Mouse (Mus musculus) kidney, adult 11 months (tissue): Measurements from ENCODE around the gene Nav2.

Source experiments
- DNase-seq: peaks from one replicate; pipeline ENCODE4 v3.0.0; 2022

Nav2 gene

DNA sequence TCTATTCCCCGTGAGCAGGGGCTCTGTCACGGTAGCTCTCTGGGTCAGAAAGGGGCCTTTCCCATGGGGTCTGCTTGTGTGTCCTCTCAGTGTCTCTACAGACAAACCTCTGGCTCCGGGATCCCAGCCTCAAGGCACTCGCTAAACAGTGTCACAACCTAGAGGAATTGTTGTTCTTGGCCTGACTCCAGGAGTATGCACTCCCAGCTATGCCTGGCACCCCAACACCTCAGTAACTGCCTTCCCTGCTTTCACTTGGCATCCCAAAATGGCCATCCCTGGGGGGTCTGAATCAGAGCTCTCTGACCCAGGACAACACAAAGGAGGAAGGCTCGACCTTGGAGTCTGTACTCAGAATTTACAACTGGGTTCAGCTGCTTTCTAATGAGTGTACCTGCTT lies 317.2 kb downstream of the Nav2 start:
- DNase-seq = no peak

DNA sequence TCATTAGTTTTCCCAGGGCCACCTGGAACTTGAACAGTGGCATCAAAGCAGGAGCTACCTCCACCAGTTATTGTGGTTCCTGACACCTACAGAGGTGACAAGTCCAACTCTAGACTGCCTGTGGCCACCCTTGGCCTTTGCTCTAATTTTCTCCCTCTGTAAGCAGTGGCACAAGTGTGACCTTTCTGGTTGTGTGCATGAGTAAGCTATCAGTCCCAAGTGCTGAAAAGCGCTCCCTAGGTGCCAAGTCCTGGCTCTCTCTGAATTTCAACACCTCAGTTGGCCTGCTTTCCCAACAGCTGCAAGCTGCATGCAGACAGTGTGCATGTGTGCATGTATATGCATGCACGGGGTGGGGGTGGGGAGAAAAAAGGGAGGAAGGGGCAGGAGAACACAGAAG lies 324.5 kb downstream of the Nav2 start:
- DNase-seq = no peak

DNA sequence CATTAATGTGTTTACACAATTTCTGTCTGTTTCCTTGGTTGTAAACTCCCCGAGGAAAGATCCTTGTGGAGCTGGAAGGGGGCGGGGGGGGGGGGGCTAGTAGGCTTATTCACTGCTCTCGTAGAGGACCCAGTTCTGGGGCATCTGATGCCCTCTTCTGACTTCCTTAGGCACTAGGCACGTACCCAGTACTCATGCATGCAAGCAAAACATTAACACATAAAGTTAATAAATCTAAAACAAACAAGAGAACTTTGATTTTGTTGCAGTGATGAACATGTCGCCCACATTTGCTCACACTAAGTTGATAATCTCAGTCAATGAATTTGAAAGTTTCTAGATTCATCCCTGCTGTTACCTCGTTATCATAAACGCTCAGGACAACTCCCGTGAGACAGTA lies 325.8 kb downstream of the Nav2 start:
- no peak for DNase-seq

DNA sequence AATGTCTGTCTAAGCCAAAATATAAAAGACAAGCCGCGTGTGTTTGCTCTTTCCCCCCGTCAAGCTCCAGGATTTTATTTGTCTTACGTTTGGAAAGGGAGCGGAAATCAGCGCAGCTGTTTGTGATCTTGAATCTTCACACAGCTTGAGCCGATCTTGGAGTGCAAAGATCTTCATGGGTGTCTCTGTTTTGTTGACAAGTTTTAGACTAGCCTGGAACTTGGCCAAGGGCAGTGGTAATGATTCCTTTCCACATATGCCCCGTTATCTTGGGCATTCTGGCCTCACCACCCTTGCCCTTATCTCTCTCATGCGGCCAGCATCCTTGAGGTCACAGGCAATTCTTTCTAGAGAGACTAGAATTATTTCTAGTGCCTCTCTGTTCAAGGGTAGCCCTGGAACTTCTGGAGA lies 326.8 kb downstream of the Nav2 start:
- no peak for DNase-seq

DNA sequence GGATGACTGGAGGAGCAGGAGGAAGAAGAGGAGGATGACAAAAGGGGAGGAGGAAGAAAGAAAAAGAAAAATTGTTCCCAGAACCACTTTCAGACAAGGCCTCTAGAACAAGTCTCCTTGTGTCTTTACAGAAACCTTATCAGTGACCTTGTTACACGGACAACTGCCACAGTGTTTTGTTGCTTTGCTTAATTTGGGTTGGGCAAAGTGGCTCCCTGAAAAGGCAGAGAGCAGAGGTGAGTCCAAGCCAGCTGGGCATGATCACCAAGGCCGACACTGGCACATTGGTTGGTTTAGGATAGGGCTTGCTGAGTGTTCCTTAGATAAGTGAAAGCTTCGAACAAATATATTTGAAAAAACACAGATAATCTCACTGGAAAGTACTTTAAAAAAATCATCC lies 327.3 kb downstream of the Nav2 start:
- no peak for DNase-seq

DNA sequence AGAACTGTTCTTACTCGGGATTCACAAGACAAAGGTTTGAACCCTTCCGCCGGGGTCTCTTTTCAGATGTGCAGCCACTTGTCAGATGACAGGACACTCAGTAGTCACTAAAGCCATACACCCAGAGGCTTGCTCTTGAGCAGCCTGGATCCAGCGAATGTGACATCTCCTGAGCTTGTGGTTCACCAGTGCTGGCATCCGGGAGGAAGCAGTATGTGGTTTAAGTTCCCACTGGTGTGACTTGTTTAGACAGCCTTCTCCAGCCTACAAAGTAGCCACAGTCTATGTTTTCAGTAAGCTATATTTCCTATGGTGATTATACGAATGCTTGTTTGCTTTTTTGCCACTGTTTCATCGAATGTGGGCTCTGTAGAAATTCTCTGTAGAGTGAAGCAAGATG lies 331.9 kb downstream of the Nav2 start:
- DNase-seq = no peak

DNA sequence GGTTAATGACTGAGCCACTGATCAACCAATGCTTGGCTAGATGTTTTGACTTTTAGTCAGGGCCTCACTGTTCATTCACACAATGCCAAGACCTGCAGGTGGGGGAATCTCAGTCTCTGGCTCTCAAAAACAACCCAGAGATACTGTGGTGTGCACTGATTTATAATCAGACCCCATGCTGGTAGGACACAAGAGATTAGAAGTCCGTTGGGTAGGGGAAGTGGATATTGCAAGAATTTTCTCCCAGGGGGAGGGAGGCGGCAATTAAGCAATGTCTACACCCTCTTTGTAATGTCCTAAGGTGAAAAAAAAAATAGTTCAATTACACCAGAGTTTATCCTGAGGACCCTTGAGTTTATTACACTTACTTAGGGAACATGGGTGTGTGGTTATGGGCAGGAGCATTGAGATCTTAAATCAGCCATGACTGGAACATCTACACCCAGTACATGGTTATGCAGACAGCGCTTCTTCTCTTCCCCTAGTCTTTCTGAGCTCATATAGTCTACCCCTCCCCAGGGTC lies 332.8 kb downstream of the Nav2 start:
- no peak for DNase-seq

DNA sequence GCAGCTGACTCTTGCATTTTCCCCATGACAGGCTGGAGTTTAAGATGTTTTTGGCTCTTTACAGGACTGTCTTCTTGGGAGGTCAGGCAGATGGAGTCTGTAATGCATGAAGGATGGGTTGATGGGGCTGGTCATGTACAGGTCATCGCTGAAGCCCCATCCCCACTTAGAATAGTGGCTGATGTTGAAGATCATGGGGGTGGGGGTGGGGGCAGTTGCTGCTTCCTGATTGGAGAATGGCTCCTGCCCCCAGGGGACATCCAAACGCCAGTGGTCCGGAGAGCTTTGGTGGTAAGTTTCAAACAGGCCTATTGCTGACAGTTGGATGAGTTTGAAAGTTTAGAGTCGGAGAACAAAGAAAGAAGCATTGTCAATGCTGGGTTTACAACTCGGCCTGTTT lies 333.7 kb downstream of the Nav2 start:
- no peak for DNase-seq

DNA sequence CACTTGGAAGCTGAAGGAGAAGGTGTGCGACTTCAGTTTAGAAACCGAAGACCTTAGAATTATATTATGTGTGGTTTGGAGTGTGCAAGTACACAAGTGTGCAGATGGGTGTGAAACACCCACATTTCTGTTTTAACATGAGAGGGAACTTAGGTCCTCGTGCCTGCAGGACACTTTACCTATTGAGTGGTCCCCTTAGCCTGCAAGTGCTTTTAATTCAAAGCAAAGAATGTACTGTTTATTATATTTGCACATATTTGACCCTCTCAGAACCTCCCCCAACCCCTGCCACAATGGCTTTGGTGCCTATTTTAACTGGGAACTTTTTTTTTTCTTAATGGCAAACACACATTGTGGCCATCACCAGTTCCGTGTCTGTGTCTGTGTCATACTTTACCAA lies 334.6 kb downstream of the Nav2 start:
- no peak for DNase-seq

DNA sequence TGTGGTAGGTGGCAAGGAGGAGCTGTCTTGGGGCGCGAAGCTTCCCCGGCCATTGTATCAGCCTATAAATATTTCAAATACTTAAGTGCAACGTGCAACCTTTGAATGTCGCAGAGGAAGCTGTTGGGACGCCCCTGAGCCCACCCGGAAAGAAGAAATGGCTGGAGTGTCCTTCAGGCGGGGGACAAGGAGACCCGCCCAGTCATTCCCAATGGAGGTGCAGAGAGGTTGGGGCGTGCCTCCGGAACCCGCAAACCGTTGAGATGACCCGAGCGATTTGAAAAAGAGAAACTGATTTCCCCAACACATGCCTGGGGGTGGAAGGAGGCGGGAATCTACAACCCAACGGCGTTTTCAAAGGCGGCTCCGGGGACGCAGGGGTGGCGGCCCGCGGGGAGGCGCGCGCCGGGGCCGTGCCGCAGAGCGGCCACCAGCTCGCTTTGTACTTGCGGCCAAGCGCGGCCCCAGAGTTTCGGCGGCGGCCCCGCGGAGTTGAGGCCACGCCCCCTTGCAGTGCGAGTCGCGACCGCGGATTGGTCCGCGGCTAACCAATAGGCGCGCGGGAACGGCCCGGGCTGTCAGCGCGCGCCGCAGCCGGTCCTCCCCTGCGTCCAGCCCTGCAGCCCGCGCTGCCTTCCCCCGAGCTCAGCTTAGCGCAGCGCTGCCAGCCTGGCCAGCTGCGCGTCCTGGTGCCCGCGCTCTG lies 337.2 kb downstream of the Nav2 start:
- DNase-seq = peak; percentile 87

DNA sequence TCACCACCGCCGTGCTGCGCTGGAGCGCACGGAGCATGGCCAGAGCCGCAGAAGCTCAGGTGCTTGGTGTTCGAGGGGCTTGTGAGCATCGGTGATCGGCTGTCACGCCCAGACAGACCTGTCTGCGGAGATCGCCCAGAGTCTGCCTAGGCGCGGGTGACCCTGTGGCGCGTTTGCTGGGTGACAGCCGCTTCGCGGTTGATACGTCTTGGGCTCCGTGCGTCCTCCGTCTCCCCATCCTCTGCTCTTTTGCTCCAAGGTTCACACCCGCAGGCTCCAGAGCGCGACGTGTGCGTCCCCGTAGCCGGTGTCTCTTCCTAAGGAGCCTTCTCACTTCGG lies 337.7 kb downstream of the Nav2 start:
- no peak for DNase-seq

DNA sequence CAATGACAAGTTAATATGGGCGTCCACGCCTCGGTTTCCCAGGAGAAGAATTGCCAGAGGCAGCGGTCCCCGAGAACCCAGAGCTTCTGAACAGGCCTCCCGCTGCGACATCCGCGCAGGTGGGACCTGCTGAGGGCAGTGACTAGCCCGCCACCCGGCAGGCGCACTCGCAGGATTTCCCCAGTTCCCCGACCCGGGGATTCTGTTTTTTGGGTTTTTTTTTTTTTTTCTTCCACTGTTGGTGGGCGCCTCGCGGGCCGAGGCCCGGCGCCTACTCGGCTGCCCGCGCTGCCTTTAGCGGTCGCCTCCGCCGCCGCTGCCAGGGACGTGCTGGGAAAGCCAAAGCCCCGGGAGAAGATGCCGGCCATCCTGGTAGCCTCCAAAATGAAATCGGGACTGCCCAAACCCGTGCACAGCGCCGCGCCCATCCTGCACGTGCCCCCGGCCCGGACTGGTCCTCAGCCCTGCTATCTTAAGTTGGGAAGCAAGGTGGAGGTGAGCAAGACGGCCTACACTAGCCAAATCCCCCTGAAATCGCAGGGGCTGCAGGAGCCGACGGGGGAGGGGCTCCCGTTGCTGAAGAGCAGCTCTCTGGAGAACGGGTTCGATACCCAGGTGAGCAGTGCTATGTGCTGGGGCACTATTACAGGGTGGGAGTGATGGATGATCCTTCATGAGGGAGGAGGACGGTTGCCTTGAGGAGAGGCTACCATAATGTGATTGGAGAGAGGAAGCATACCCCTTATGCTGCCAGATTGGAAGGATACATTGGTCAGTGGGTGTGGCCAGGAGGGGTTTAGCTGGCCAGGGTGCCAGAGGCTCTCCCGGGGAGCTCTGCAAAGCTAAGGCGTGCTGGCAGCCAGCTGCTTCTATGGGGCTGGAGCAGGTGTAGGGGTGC lies 338.3 kb downstream of the Nav2 start:
- DNase-seq = no peak

DNA sequence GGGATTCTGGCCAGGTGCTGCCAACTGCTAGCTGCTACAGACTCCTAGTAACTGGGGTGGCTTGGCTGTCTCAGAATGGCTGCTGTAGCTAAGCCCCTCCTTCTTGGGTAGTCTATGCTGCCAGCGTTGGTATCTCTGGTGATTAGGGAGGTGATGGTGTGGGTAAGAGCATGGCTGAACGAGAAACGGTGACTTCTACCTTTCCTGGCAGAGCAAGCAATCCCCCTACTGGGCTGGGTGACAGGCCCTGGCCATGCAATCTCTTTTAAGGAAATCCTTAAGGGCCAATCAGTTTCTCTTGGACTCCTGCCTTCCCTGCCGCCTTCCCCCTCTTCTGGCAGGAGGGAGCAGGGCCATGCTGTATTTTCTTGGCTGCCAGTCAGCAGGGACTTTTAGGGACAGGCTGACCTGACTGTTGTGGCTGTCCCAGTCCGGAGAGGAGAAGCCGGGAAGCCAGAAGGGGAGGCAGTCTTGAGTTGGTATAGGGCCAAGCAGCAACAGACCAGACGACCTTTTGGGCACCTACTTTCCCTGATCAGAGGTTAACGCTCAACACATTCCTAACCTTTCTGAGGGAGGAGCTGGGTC lies 339.3 kb downstream of the Nav2 start:
- DNase-seq = peak; percentile 83

DNA sequence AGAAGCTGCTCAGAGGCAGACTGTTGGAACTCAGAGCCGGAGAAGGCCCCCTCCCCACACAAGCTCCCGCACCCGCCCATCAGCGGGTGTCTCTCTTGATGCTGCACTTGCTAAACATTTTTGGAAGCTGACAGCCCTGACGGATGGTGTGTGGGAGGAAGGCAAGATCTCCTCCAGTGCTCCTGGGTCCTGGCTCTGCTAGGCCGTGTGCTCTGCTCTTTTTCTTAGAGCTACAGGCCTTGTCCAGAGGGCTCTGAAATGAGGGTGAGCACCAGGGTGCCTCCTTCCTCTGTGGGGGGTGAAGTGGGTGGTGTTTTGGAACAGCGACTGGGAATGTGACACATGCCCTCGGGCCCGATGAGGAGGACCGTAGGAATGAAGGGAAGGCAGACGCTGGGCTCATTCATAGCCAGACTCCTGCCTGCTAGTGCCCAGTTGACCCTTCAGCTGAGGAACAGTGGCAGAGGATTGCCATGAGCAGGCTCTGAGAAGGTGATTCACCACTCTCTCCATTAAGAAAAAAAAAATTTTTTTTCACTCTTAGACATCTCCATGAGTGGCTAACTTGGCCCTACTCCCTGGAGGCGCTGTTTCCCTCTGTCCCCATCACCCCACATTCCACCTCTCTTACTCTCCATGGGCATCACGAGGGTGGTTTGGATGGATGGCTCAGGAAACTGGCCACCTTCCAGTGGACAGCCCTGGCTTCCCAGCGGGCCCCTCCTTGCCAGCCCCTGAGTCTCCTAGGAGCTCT lies 340.0 kb downstream of the Nav2 start:
- peak; percentile 45 for DNase-seq

DNA sequence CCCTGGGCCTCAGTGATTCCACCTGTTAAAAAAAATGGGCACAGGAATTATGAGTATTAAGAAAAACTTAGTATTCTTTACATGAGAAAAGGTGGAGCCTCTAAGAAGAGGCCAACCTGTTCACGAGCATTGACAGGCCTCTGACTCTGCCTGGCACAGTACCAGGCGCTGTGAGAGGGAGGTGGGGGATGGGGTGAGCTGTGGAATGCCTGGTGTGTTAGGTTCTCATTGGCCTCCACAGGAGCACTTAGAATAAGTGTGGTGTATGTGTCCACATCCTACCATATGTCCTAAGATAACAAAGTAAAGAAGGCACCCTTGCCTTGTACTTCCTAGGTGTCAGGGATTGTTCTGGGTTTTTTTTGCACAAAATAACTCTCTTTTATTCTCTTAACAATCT lies 340.9 kb downstream of the Nav2 start:
- DNase-seq = peak; percentile 20

DNA sequence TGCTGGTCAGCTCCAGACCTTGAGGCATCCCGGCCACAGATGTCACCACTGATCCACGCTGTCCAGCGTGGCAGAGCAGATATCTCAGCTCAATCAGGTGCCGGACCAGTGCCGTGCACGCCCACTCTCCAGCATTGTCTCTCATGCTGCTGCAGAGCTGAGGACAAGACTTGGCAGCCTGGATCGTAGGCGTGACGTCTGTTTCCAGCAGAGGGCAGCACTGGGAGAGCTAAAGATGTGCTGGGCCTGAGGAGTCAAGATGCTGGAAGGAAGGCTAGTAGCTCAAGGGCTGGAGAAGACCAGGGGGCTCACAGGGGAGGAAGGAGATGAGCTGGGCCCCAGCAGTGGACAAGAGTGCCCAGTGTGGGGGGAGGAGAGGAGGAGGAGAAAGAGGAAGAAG lies 341.5 kb downstream of the Nav2 start:
- peak; percentile 66 for DNase-seq

DNA sequence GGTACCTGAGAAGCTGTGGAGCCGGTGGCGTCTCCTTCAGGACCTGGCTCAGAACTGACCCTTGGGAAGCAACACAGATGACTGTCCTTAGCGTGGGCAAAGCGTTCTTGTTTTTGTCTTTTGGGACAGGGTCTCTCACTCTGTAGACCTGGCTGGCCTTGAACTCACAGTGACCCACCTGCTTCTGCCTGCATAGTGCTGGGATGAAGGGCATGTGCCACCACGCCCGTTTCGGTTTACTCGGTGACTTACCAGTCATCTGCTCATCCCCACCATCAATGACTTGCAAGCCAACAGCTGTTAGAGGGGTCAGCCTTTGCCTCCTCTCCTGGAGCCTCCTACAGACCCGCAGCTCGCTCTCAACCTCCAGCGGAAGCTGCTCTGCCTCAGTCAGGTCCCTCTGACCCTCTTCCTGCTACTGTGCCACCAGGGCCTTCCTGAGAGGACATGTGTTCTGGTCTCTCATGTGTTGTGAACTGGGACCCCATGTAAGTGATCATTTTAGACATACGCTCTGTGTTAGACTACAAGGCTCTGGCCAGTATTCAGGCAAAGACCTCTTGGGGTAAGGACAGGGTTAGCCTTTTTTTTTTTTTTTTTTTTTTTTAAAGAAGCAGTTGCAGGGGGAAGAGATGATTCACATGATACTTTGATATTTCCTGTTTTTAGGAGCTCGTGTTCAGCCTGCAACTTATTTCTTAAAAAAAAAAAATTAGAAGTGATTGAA lies 342.2 kb downstream of the Nav2 start:
- DNase-seq = no peak

DNA sequence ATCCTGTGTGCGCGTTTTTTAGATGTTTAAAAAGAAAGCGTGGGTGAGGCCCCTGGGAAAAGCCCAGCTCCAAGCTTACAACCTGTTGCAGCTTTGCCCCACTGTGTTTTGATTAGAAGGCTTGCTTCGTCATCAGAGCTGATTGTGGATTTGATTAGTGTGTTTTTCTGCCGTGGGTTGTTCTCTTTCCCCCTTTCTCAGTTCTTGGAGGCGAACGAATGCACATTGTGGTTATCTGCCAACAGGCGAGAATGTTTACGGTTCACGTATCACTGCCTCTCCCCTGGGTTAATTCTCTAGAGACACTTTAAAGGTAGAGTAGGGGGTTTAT lies 342.8 kb downstream of the Nav2 start:
- no peak for DNase-seq

DNA sequence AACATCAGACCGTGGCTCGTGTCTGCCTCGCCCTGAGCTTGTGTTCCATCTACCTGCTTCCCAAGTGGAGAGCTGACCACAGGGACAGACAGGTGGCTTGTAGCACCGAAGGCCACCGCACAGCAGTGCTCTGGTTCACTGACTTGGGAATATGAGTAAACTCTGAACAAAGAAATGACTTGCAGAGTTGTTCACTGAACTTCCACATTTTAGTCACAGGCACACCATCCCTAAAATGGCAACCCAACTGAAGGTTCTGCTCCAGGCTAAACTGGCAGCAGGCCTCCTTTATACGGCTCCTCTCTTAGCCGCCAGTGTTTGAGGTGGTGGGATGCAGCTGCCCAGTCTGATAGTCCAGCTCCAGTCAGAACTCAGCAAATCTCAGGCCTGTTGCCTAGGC lies 343.9 kb downstream of the Nav2 start:
- DNase-seq = no peak

DNA sequence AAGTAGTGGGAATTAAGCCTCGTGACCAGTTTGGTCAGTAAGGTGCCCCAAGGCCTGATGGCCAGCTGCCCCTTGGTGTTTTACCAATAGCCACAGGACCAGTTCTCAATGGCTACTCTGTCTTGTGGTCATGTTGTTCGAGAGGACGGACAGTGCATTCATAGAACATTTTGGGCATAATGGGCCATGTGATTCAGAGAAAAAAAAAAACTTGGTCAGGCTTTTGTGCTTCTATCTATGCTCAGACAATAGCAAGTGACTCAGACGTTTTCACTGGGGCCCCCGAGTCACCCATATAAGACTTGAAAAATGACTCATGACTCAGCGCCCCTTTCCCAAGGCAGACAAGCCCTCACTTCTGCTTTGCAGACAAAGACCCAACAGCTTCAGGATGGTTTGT lies 344.4 kb downstream of the Nav2 start:
- DNase-seq = no peak

DNA sequence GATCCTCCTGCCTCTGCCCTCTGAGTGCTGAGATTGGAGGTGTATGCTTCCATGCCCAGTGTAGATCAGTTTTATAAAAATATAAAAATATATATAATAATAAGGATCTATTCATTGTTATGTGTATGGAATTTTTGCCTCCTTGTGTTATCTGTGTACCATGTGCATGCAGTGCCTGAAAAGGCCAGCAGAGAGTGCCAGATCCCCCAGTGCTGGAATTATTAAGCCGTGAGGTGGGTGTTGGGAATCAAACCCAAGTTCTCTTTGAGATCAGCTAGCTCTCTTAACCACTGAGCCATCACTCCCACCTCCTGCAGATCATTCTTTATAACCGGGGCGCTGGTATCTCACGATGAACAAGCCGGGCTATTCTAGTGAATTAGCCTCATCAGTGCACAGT lies 346.5 kb downstream of the Nav2 start:
- no peak for DNase-seq

DNA sequence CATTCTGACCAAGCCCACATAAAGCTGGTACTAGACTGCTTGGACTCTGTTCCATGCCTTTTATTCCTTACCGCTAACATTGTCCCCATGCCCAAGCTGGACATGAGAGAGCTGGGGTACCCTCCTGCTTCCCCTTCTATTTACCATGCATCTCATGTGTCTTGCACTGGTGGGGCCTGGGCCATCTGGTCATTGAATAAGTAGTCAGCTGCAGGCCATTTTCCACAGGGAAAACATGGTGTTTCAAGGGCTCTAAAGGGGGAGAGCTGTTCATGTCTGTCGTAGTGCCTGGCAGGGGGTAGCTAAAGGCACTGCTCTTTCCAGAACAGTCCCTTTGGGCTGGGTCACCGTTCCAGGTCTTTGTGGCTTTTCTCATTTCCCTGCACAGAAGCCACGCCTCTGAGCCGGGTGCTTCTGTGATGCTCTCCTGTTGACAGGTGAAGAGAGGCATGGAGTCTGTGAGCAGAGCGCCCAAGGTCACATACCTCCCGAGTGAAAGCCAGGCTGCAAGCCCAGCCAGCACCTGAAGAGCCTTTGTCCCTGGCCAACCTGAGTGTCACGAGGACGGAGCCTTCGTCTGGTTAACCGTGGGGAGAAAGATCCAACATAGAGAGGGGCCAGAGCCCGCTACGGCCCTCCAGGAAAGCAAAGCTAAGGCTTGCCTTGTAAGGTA lies 348.9 kb downstream of the Nav2 start:
- peak; percentile 21 for DNase-seq
